Mouse (Mus musculus): ENCODE measurements at regions not wholly inside any gene's neighbourhood (a gene's known extent, or its start where the extent isn't known, plus 50 kb on each side); places are given as distances from the start of the nearest gene placed in this dataset.
"Not testable (repeated sequence)": the region's sequence is repeated elsewhere in the genome, so short reads cannot be mapped to it uniquely, and the experiment has no call there.

DNA sequence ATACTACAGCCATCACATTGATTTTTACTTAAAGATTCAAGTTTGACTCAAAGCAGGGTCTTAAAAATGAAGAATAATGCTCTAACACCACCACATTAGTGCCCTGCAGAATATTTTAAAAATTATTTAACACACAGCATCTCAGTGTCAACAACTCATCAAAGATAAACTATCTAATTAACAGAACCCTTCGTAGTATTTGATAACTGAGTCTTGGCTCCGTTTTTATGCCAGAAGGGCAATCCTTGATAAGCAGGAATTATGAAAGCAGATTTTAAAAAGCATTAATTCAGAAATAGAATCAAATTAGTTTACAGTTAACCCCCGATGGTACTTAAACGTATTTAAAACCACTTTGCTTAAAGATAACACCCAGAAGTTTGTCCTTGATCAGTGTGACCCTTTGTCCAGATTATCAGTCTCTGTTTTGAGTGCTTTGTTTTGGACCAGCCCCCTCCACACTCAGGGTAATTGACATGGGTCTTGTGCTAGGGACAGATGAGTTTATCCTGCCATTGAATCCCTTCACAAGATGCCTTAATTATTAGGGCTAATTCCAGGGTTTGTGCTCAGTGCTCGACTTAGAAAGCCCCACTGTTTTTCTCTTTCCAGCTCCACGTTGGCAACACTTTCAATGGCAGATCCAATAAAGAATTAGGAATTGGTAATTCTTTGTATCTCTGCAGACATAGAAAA lies 69.4 kb upstream of the Dph6 start:
- no peak for DNase-seq (ENCODE audit: low spot score)

DNA sequence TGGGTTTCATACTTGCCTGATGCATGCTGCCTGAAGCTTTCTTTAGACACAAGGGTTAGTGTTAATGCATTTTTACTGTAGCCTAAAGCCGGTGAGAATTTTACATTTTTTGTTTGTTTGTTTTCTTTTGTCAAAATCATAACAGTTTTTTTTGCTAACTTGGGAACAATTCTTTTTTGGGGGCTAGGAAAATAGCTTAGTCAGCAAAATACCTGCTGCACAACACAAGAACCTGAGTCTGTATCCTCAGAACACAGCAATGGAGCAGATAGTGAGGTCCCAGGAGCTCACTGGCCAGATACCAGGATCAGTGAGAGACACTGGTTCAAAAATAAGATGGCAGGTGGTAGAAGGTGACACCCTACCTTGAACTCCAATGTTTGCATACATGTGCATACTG lies 72.4 kb upstream of the Dph6 start:
- no peak for DNase-seq (ENCODE audit: low spot score)

DNA sequence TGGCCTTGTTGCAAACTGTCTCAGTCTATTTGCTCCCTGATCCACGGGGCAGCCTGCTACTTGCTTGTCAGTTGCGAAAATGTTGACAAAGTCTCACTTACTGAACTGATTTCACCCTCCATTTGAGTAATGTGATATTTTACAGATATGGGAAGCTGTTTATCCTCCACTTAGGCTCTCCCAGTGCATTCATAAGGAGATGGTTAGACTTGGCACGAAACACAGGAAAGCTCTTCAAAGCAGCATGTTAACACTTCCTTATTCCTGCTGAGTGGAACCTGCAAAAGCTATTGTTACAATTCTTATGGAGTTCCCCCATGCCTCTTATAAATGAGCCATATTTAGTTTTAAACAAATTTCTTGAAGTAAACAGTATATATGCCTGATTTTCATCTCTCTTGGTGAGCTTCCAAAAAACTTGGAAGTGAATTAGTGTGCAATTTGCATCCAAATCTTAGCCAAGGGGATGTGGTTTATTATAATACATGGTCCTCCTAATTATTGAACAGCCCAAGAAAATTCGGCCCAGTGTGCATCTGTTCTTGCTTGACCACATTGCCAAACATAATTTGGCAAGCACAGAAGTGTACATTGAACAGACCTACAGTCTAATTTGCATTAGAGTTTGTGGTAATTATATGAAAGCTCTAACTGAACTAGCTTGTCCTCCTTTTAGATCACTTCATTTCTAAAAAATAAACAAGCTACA lies 80.3 kb upstream of the Dph6 start:
- no peak for DNase-seq (ENCODE audit: low spot score)

DNA sequence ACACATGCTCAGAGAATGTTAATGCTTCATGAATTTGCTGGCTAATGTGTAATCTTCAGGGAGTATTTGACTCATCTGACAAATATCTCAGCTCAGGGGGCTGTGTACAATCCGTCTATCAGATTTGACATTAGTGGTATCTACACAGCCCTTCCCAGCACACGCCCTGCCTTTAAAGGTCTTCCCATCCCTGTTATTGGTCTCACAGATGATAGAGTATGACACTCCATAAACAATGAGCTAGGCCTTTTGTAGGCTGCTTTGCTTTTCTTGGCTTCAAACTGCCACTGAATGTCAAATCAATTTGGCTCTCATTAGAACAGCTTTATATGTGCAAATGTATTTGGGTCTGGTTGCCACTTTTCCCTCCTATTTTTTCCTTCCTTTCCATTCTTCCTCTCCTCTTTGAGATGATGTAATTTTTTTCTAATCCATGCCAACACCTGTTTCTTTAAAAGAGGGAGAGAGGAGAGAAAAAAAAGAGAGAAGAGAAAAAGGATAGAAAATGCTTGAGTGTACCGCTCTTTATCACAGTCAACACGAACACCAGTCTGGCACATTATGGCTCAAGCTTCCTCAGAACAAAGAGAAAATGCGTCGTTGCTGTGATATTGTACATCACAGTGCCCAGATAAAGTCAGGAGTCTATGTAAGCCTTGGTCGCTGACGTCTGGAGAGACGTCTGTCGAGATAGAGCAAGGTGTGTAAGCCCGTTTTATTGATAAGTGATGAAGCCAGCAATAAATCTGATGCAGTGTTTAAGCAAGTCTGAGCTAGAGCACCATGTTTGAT lies 84.9 kb upstream of the Dph6 start:
- DNase-seq (ENCODE audit: low spot score): no peak

DNA sequence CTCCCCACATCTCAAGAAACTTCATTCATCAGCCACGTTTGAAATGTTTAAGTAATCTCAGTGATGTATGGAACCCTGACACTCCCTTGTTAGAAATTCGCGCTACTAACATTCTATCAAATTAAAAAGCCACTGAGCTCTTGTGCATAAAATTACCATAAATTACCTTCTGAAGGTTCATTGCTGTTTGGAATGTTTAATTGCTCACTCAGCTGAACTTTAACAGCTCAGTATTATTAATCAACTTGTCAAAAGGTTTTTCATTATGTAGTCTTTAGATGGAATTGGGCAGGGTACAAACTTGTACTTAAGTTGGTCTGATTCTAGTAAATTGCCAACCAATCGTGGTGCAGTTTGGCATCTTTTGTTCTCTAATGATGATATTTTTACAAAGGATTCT lies 108.5 kb upstream of the Dph6 start:
- no peak for DNase-seq (ENCODE audit: low spot score)

DNA sequence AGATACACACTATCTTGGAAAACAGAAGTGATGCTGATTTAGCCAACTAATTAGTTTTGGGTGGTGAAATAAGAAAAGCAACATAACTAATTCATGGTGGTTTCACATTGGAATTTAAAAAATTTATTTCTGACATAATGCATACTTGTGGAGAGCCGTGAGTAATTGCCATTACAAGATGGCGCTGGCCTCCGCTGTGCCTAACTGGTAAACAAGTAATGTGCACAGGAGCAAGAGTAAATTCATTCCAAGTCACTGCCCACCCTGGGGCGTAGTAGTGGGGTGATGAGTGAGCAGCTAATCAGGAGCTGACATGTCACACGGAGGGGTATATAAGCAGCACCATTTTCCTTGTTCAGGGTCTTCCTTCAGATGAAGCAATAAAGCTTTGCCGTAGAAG lies 119.0 kb upstream of the Dph6 start:
- DNase-seq (ENCODE audit: low spot score): not testable (repeated sequence)

DNA sequence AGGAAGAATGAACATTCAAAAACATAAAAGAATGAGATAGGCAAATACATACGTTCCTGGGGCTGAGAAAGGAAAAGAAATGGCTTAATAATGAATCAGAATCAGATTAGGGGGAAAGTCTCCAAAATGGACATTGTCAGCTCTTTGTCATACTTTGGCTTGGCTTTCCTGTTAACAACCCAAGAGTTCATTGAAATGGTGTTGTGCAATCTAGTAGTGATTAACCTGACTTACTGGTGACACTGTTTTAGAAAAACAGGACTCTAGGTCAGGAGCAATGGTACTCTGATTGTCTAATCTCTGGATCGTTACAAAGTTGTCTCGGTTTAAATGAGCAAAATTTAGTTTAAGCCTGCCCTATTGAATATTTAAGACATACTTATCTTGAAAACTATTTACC lies 119.5 kb upstream of the Dph6 start:
- no peak for DNase-seq (ENCODE audit: low spot score)

DNA sequence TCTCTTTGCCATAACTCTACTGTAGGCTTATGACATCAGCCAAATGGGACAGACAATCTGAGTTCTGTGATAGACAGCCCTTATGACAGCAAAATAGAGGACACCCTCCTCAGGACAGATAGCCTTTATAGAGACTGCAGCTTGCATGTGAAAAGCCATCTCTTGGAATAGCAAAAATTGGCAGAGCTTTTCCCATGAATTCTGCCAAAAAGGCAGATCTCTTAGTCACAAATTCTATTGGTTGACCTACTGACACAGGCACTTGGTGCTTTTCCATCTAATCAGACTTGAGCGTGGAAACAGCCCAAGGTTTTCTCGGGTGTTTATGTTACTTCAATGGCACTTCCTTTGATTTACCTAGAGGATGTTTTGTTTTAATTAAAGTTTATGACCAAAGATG lies 120.8 kb upstream of the Dph6 start:
- no peak for DNase-seq (ENCODE audit: low spot score)

DNA sequence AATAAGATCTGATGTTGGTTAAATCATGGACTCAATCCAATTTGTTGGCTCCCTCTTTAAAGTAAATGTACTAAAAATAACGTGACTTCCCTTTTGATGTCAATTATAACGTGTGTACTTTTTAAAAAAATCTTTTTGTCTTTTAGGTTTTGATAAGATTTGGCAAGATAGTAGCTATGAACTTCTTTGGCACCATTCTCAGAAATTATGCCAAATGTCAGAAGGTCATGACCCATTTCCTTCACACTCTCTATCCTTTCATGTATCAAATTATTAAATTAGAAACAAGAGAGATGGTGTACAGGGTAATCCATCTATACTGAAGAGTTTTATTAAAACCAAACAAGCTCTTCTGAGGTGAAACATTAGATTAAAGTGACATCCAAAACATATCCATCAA lies 121.4 kb upstream of the Dph6 start:
- DNase-seq (ENCODE audit: low spot score): no peak

DNA sequence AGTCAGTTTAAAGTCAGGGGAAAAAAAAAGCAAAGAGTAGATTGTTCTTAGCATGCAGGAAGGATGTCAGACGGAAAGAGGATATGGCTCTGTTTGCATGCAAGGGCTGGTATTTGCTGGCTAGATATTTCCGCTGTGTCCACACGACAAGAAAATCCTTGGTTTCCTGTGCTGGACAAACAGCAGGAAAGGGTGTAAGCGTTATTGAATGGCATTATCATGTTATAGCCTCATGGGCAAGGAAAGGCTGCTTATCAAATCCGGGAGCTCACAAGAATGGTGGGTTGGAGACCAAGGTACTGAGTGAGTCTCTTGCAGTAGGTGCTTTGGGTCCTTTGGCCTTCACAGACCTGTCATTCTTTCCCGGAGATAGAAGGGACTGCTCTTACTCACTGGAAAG lies 127.7 kb upstream of the Dph6 start:
- no peak for DNase-seq (ENCODE audit: low spot score)

DNA sequence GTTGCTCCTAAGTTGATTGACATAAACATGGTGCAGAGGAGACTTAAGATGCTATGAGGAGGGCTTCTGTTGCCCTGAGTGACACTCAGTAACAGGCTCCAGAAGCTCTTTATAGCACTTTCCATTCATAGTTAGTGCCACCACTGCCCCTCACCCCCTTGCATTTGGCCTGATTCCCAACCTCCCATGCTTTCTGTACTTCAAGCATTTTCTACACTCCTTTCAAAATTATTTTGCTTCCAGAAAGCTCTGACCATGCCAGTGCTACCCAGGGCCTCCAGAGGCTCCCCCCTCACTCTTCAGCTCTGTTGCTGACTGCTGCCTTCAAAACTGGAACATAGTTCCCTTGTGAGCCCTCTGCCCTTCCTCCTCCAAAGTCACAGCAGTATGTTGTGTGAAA lies 129.4 kb upstream of the Dph6 start:
- no peak for DNase-seq (ENCODE audit: low spot score)

DNA sequence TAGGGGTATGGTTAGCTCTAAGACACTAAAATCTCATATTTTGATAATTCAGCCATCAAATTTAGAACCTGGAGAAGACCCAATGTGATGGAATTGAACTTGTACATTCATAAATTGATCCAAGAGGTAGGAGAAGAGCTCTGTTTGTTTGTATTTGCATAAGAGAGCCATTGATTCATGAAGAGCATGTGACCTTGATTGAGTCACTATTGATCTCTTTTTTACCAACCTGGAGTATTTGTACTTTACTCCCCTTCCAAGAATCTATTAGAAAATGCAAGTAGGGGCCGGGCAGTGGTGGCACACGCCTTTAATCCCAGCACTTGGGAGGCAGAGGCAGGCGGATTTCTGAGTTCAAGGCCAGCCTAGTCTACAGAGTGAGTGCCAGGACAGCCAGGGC lies 133.5 kb upstream of the Dph6 start:
- no peak for DNase-seq (ENCODE audit: low spot score)

DNA sequence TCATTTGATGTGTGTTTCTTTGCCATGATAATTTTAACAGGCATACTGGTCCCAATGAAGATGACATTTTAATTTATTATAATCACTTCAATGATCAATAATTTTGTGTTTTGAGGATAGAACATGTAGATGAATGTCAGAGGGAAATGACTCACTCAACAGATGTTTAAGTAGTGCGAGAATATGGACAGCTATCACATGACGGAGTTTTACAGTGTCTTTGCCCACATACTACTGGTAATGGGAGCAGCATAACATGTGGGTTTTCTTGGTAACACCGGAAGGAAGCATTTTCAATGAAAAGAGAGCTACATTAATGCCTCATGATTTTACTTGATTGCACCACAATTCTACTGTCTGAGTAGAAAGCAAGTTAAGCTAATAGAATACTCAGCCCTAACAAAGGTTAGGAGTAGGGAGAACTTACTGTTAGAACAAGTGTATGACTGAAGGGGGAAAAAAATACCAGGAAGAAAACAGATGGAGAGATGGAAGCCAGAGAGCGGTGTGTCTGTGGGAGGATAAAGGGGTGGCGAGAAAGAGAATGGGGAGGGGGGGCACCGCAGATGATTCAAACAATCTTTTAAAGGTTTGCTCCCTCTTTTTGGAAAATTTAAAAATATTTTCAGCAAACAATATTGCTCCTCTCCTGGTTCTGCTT lies 142.0 kb upstream of the Dph6 start:
- no peak for DNase-seq (ENCODE audit: low spot score)

DNA sequence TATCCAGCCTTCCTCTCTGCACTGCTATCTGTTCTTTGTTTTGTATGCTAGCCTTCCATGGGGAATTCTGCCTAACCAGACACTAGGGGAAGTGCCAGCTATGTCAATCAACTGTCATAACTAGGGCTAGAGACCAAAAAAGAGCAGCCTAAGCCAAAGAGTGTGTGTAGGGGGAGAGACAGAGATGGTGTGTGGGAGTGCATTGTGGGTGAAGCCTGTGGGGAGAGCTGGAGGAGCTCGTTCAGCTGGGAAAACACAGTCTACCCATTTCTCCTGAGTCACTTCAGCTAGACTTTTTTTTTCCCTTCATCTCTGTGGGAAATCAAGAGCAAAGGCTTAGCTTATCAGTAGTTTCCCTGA lies 142.5 kb upstream of the Dph6 start:
- DNase-seq (ENCODE audit: low spot score): no peak

DNA sequence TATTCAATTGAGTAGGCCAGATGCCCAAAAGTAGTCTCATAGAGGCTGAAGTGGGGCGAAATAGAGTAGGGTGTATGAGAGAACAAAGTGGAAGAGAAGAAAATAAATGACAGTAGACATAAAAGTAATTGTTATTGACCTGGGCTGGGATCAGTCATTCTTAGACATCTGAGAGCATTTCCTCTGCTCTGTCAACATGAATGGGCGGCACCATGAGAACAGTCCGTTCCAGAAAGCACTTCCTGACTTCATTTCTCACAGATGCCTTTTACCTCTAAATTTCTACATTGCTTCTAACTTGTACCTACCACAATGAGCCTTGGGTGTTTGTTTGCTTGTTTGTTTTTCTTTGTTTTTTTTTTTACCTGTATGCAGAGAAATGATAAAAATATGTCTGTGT lies 148.5 kb upstream of the Dph6 start:
- DNase-seq (ENCODE audit: low spot score): no peak

DNA sequence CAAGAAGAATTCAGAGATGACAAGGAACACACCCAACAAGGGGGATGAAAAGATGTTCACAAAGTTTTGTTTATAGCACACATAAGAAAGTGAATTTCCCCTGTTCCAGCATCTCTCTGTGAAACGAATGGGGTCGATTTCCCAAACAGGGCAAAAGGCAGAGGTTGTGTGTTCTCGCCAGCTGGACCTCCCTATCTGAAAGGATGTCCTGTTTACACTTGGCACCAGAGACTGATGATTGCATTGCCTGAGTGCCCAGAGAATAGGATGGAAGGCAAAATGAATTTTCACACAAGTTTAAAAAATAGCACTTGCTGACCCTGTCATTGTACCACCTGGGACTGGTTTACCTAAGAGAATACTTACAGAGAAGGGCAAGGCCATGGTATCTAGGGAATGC lies 149.2 kb upstream of the Dph6 start:
- DNase-seq (ENCODE audit: low spot score): no peak

DNA sequence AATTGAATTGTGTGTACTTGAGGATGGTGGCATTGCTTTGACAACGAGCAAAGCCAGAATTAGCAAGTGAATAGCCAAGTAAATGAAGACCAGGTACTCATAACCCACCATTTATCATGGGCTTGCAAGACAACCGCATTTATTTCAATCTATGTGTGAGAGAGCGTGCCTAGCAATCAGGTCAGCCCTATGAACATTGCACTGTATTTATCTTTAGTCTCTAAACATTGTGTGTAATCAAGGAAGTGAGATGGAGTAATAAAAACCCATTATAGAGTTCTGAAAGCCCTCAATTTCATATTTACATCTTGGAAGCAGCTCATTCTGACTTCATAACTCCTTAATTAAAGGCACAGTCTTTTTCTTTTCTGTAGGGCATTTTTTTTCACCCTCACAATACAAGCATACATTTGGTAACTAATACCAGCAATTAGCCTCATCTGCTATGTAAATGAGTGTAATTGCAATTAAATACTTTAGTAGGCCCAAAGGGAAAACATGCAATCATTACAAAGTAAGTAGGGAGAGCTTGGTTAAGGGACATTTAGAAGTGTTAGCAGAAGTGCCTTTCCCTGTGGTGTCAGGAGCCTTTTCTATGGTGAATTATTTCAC lies 150.8 kb upstream of the Dph6 start:
- DNase-seq (ENCODE audit: low spot score): no peak

DNA sequence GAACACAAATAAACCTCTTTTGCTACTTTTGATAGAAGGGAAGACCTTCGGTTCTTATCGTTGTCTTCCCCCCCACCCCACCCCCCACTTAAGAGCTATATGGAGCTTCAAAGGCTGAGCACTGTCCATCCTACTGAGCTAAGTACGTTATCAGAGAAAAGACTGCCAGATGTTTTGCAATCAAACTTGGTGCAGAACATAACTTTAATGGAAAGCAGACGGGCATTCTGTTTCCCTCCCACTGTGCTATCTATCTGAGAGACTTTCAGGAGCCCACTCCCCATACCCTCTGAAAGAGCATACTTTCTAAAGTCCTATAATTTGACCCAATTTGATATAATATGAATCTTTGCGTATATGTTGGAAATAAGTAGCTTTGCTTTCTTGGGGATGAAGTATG lies 153.3 kb upstream of the Dph6 start:
- DNase-seq (ENCODE audit: low spot score): no peak

DNA sequence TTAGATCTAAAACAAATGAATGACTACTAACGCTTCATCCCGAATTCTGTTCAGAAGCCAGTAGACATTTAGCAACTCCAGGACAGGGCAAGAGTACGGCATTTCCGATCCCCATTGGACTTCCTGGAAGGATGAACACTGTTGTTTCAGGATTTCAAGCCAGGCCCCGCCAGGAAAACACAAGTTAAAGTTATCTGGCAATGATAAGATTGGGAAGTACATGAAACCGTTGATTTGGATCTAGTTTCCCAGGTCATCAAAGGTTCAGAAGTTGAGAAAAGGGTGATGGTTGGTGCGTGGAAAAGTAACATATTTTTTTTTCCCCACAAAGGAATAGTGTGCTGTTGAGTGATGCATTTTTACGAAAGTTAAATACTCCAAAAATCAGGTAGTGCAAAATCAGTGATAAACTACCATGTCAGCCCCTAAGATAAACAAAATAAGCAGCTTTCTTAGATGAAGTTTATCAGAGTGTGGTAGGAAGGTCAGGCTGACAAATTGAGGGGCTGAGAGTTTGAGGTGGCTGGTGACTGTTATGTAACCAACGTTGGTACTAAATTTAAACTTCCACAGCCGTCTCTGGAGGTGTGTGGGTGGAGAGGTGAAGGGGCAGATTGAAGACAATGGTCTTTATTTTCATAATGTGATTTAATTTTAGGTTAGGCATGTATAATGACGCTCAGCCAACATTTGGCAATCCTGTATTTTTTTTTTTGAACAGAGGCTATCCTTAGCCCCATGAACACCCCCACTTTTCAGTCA lies 157.6 kb upstream of the Dph6 start:
- DNase-seq (ENCODE audit: low spot score): no peak

DNA sequence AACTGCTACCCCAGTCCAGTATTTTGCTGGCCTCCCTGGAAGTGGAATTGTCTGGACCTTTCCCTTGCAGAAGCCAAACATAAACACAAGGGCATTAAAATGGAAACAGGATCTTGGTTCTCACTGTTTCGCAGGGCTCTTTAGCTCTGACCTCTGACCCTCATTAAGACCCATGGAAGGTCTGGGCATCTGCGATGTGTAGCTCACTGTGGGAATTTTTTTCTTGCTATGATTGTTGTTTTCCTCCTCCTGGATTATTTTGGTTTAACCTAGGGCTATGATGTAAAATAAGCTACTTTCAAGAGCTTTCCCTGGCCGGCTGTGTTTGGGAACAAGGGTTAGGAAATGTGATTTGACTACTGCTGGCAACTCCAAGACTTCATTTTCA lies 158.1 kb upstream of the Dph6 start:
- no peak for DNase-seq (ENCODE audit: low spot score)

DNA sequence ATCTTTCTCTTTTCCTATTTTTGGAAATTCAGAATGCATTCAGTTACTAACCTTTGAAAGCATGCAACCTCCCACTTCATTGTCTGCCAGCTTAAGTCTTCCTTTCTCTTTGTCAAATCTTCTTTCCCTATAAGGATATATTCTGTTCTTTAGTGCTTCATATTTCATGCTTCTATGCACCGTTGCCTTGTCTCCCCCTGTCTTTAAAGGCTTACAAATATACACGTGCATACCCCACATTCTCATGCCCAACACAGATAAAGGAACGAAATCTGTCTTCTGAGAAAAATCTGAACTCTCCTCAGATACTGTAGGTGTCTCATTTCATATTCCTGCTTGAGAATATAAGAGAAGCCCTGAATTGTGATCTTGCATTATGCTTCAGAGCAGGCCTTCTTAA lies 167.9 kb upstream of the Dph6 start:
- no peak for DNase-seq (ENCODE audit: low spot score)

DNA sequence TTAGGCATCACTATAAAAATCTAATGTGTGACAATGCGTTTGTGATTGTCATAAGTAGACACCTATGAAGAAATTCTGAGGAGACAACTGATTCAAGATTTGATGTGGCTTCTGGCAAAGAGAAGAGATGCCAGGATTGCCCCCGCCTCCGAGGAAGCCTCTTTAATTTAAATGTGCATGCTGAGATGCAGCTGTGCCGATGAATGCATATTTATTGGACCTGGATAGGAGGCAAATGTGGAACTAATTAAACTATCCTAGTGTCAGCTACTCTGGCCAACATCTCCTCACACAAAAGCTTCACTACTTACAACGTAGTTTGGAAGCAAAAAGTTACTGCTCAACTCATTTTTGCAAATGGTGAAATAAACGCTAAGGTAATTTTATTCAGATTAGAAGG lies 173.4 kb upstream of the Dph6 start:
- no peak for DNase-seq (ENCODE audit: low spot score)
